In the genomic region with DNA sequence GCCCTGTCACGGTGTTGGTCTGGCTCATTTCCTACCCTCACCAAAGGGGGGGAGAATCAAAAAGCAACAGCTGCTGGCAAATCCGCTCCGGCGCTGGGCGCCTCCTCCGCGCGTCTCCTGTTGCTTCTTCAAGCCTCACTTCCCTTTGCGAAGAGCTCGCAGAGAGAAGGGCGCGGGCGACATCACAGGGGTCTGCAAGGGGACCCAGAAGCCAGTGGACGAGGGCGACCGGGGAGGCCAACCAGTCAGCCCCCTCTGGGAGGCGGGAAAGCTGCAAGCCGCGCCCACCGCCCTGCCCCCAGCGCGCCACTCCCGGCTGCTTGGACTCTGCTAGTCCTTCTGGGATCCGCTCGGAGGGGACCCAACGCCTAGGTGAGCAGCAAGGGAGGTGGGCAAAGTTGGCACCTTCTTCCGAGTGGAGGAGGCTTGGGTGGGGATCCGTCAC, we compare ENCODE assay signal across 8 mouse cellular contexts. TPM values are rescaled to one million over a fixed set of nuclear protein-coding genes. Genes with fewer than 3 reads are reported as not detected.
A peak's percentile ranks its signal among the peaks of the same experiment; 100 is the strongest.
DNase-seq lines count a peak whose midpoint lies in the region; ATAC-seq and TF ChIP-seq lines count a peak whose summit lies in the region.

A gene (plus strand): TSS at position 69 of the 445 bp plus-strand sequence.

- no peaks in the 10 kb centered on the region for H3K27me3 ChIP-seq in cerebellum, adult 2 months (ENCODE audit: control insufficient read depth, insufficient read depth, low read length)
- H3K27me3 ChIP-seq in small intestine, adult 2 months (ENCODE audit: control insufficient read depth, insufficient read depth, low read length), result peaks cover 10% of the 10 kb centered on the region

- under 1% methylated on average over 28 of the region's 28 CpGs for WGBS in cerebellum, adult 2 months
- WGBS in small intestine, adult 2 months, result 2% methylated on average over 28 of the region's 28 CpGs

- no peak for TF ChIP-seq CTCF in cerebellum, adult 2 months (IDR thresholded peaks at IDR 0.05; ENCODE audit: borderline replicate concordance, insufficient read depth, low read depth, low read length)
- TF ChIP-seq CTCF in small intestine, adult 2 months (IDR thresholded peaks at IDR 0.05; ENCODE audit: extremely low read depth, insufficient read length, insufficient replicate concordance, low read depth, low read length), result no peak

- TF ChIP-seq POLR2A in cerebellum, adult 2 months (IDR thresholded peaks at IDR 0.05; ENCODE audit: borderline replicate concordance, insufficient read depth, low read length), result 0 out of 2 replicates have a peak, but pooled peaks have one; percentile 21
- TF ChIP-seq POLR2A in small intestine, adult 2 months (IDR thresholded peaks at IDR 0.05; ENCODE audit: low read depth, low read length), result no peak

- H3K4me1 ChIP-seq in cerebellum, adult 2 months (ENCODE audit: control insufficient read depth, insufficient read depth, low read length), result peaks cover 4% of the 10 kb centered on the region
- H3K4me1 ChIP-seq in small intestine, adult 2 months (ENCODE audit: control insufficient read depth, insufficient read depth, insufficient read length, low read length), result no peaks in the 10 kb centered on the region

- ATAC-seq in megakaryocyte, adult 5-6 weeks (ENCODE audit: poor library complexity, severe bottlenecking), result peak; percentile 15; the same call in 1 of the 2 replicates

- H3K4me3 ChIP-seq in cerebellum, adult 2 months (replicated peaks; ENCODE audit: insufficient read depth, low read depth, low read length), result peak within 1 kb of the TSS; percentile 81
- peak within 1 kb of the TSS; percentile 60 for H3K4me3 ChIP-seq in small intestine, adult 2 months (ENCODE audit: low read depth, low read length)

- H3K36me3 ChIP-seq in small intestine, adult 2 months (ENCODE audit: control insufficient read depth, insufficient read depth, low read length), result no peaks in the 10 kb centered on the region

- 0 out of 2 replicates have a peak within 1 kb of the TSS, but pooled peaks have one; percentile 8 for H3K27ac ChIP-seq in cerebellum, adult 2 months (ENCODE audit: insufficient read depth, low read length)
- H3K27ac ChIP-seq in small intestine, adult 2 months (ENCODE audit: insufficient read depth, low read depth, low read length), result no peak within 1 kb of the TSS

- DNase-seq in ZHBTc4 (ENCODE audit: low read depth, low spot score), result peak; percentile 82
- DNase-seq in cerebellum, adult 2 months, result peak; percentile 61 to 71
- peak; percentile 62 for DNase-seq in forelimb bud, embryonic 11.5 days (ENCODE audit: low read depth, low spot score)
- DNase-seq in heart, postnatal 4 days, result peak; percentile 68
- DNase-seq in layer of hippocampus, postnatal 36 days, result peak; percentile 45 to 46
- DNase-seq in MN1 (ENCODE audit: low spot score), result no peak

RNA-seq across cellular contexts. Expression of the gene that starts here (rescaled TPM):
- polyA plus RNA-seq in cerebellum, adult 2 months (2012; rRNA removed), result 104 and 107 TPM in 2 replicates
- total RNA-seq in heart, postnatal 4 days (2021), result 10 to 100 TPM; 28.5 to 29.6 TPM
- total RNA-seq in layer of hippocampus, postnatal 36 days (2021), result 10 to 100 TPM; 79.6 to 85.8 TPM
- 0.11 TPM in 1 of 2 replicates, not detected in the other for total RNA-seq in megakaryocyte, adult 5-6 weeks (2015)
- total RNA-seq in megakaryocyte, adult 5-6 weeks (2017), result not detected in 2 replicates
- 18.9 and 20.6 TPM in 2 replicates for polyA plus RNA-seq in small intestine, adult 2 months (2012; rRNA removed)

Comparison
In these comparisons a context has a peak if more than half of its experiments do, and no peak if none do; other contexts are left out.
1. RNA of the gene that starts here (total RNA-seq): 79.6 to 85.8 TPM in layer of hippocampus, postnatal 36 days and 28.5 to 29.6 TPM in heart, postnatal 4 days; 0.11 TPM in megakaryocyte, adult 5-6 weeks; every median in the first group is over 10 times any median in the second.
2. Peak in ATAC-seq in megakaryocyte, adult 5-6 weeks; RNA of the gene not detected or under 1 TPM.